Mouse (Mus musculus) left cerebral cortex, postnatal 25 days (tissue): ENCODE measurements around the gene Arhgap17. TPM values are rescaled to one million over a fixed set of nuclear protein-coding genes. Genes with fewer than 3 reads are reported as not detected.
A peak's percentile ranks its signal among the peaks of the same experiment; 100 is the strongest.

Experiments
- DNase-seq, 2 experiments: peaks; one replicate each; pipeline ENCODE4 v3.0.0; 2022; ENCODE audit warnings: low spot score in 2 of 2, mixed read lengths in 1 of 2
- intact Hi-C: fragments of 180-260 bp; cut with DNase I; formaldehyde crosslinking; loops from one replicate; pipeline ENCODE4 v1.15.1; 2025
- total RNA-seq, 2 experiments: library from RNA; stranded (reverse); gene quantifications; 2 replicates each; pipeline ENCODE4 v1.2.3; 2021

Arhgap17 gene
- total RNA-seq, 2 experiments from 2014 or later: 13.6 to 16.8 TPM

DNA sequence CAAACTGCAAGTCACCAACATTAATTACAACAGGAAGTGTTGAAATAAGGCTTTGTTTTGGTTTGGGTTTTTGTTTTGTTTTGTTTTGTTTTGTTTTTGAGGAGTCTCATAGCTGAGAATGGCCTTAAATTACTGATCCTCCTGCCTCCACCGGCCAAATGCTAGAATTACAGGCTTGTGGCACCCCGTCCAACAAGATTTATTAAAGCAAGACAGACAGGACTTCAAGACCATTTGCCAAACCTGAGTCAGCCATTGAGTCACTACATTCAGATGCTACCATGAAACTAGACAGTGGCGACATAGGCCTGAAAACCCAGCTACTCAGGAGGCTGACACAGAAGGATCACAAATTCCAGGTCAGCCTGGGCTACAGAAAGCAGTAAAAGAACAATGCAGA is 1.8 kb upstream of the Arhgap17 start:
- no peak for DNase-seq
- intact Hi-C loops: no loop called here

GRCm38 (mm10) chr7:123370700-123371099 is 985 bp upstream of the Arhgap17 start:
- DNase-seq: no peak
- intact Hi-C loops: no loop called here

GRCm38 (mm10) chr7:123368778-123369746 is 653 bp downstream of the Arhgap17 start:
- intact Hi-C loops: loop anchor here (5.0 kb wide), 2 partner anchors 72 to 162 kb away; no protein-coding TSS in a partner anchor
- no peak for DNase-seq

- no peak for DNase-seq
- intact Hi-C loops: loop anchor here (5.0 kb wide), 2 partner anchors 71 to 161 kb away; no protein-coding TSS in a partner anchor
These were observed 1.5 kb downstream of the Arhgap17 start for GRCm38 (mm10) chr7:123368187-123368586.

- intact Hi-C loops: loop anchor here (5.0 kb wide), 2 partner anchors 70 to 160 kb away; no protein-coding TSS in a partner anchor
- DNase-seq: peak; percentile 16 to 81
These were observed 2.2 kb downstream of the Arhgap17 start for GRCm38 (mm10) chr7:123367218-123368150.

DNA sequence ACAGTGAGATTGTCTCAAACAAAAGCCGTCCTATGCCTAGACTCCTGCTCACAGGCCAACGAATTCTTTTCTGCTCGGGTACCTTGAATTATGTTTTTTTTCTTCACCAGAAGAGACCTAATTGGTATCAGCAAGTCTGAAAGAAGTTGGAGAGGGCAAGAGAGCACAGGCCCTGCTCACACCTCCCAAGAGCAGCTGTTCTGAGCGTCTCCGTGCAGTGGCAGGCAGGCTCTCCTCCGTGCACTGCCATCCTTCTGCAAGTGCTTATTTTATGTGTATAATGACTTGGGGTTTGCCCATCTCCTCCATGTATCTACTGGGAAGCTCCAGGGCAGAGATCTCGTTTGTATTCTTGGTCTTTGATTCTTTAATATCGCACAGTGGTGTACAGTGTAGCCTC is 2.9 kb downstream of the Arhgap17 start:
- DNase-seq: no peak
- intact Hi-C loops: loop anchor here (5.0 kb wide), 2 partner anchors 70 to 160 kb away; no protein-coding TSS in a partner anchor

- no peak for DNase-seq
- intact Hi-C loops: loop anchor here (5.0 kb wide), 2 partner anchors 69 to 159 kb away; no protein-coding TSS in a partner anchor
These were observed 3.6 kb downstream of the Arhgap17 start for GRCm38 (mm10) chr7:123365876-123366741.

- intact Hi-C loops: loop anchor here (5.0 kb wide), 1 partner anchor 237 kb away; no protein-coding TSS in a partner anchor
- peak; percentile 38 to 89 for DNase-seq
These were observed 5.7 kb downstream of the Arhgap17 start for GRCm38 (mm10) chr7:123363971-123364370.

- intact Hi-C loops: loop anchor here (5.0 kb wide), 1 partner anchor 236 kb away; no protein-coding TSS in a partner anchor
- DNase-seq: no peak
These were observed 6.9 kb downstream of the Arhgap17 start for GRCm38 (mm10) chr7:123362806-123363205.

DNA sequence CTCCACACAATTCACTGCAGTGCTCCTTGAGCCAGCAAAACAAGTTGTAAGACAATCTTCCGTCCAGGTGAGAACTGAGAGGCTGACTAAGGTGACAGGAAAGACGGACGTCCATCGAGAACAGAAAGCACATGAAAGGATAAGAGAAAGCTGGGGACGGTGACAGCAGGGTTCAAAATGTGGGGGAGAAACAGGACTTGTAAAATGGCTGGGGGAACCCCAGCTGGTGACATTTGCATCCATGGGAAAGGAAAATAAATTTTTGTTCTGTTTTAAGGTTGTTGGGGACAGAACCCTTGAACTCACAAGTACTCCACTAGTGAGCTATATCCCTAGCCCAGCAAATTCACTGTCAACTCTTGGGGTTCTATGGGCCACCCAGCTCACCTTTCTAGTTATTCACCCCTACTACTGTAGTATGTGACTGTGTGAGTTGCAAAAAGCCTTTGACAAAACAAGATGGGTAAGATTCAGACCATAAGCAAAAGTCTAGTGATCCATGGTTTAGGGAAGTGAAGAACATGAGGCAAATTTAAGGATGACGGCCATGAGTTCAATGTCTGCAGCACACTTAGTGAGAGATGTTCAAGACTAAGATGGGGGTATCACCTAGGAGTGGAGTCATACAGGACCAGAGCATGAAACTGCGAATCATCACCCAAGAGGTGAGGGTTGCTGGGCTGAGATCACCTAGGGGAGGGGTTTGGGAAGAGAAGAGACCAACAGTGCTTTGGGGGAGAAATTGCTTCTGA is 8.3 kb downstream of the Arhgap17 start:
- intact Hi-C loops: loop anchor here (5.0 kb wide), 1 partner anchor 234 kb away; no protein-coding TSS in a partner anchor
- DNase-seq: no peak

- intact Hi-C loops: loop anchor here (5.0 kb wide), 1 partner anchor 233 kb away; no protein-coding TSS in a partner anchor
- DNase-seq: no peak
These were observed 9.5 kb downstream of the Arhgap17 start for GRCm38 (mm10) chr7:123360185-123360584.

GRCm38 (mm10) chr7:123359101-123359500 is 10.6 kb downstream of the Arhgap17 start:
- intact Hi-C loops: no loop called here
- no peak for DNase-seq

DNA sequence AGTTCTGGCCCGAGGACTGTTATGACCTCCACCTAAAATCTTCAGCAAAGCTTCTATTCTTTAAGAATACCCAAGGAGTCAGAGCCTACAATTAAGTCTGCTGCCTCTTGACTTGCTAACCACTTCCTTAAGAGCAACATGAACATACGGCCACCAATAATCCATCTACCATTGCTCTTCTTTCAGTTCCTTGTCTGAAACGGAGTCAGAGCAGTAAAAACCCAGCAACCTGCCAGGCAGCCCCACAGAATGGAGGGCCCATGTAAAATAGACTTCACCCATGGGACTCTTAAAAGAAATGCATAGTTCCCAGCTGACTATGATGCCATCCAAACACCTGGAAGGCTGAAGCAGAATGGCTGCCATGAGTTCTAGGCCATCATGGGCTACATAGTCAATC is 13.6 kb downstream of the Arhgap17 start:
- intact Hi-C loops: no loop called here
- DNase-seq: no peak

DNA sequence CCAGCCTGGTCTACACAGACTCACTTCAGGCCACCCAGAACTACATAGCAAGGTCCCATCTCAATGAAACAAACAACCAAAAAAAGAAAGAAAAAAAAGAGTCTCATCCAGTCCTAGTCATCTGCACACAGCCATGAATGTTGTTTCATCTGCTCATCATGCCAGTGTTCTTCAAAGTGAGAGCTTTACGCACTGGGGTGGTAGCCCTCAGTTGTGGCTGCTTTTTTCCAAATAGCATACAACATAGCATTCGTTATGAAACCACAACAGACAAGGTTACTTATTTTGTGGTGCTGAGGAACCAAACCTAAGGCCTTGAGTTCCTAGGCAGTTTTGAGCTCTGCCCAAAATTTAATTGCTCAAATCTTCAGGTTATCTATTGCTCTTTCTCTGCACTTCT is 14.9 kb downstream of the Arhgap17 start:
- intact Hi-C loops: no loop called here
- no peak for DNase-seq

GRCm38 (mm10) chr7:123354392-123354791 is 15.3 kb downstream of the Arhgap17 start:
- intact Hi-C loops: no loop called here
- DNase-seq: no peak

DNA sequence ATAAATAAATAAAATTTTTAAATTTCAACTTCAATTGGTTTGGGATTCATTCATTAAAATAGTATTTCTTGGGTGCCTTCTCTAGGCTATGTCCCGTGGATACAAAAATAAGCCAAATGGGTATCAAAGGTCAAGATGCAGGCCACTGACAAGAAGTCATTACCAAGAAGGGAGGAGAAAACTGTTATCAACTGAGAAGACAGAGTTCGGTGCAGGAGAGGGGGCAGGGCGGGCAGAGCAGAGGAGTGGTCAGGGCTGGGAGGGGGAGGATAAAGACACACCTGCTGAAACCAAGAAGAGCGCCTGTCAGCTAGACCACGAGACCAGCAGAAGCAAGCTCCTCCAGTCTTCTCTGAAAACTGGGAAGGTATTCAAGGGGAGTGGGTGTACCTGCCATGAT is 15.8 kb downstream of the Arhgap17 start:
- no peak for DNase-seq
- intact Hi-C loops: no loop called here

DNA sequence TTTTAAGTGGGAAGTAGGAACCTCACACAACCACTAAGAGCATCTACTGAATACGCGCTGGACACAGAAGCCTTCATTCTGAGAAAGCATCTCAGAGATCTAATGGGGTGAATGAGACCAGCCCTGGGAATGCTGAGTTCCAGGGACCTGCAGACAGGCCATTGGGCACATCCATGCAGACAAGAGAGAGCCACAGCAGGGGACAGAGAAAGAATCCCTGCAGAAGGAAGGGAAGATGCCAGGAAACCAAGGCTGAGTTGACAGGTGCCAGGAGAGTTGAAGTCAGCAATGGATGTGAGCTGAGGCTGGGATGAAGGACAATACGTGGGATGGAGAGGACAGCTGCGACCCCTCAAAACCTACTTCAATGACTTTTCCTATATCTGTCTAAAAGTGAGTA is 16.6 kb downstream of the Arhgap17 start:
- DNase-seq: no peak
- intact Hi-C loops: no loop called here

DNA sequence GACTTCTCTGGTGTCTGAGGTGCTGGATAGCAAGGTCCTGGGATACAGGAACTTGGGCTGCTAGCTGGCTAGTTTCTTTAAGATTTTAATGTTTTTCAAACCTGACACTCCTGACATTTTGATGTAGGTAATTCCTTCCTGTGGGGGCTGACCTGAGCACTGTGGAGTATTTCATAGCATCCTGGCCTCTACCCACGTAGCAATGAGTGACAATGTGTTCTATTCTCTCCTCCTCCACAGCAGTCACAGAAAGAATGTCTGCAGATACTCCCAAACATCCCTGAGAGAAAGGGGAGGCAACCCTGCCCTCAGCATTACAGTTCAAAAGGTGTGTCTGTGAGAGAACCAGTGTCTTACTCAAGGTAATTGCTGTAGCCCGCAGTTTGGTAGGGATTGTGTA is 19.5 kb downstream of the Arhgap17 start:
- intact Hi-C loops: no loop called here
- DNase-seq: no peak
